Mouse (Mus musculus): ENCODE measurements around the gene Stat6. TPM values are rescaled to one million over a fixed set of nuclear protein-coding genes. Genes with fewer than 3 reads are reported as not detected.

Stat6 gene
- total RNA-seq, 2 experiments from 2014 or later = 46.0 to 71.6 TPM

DNA sequence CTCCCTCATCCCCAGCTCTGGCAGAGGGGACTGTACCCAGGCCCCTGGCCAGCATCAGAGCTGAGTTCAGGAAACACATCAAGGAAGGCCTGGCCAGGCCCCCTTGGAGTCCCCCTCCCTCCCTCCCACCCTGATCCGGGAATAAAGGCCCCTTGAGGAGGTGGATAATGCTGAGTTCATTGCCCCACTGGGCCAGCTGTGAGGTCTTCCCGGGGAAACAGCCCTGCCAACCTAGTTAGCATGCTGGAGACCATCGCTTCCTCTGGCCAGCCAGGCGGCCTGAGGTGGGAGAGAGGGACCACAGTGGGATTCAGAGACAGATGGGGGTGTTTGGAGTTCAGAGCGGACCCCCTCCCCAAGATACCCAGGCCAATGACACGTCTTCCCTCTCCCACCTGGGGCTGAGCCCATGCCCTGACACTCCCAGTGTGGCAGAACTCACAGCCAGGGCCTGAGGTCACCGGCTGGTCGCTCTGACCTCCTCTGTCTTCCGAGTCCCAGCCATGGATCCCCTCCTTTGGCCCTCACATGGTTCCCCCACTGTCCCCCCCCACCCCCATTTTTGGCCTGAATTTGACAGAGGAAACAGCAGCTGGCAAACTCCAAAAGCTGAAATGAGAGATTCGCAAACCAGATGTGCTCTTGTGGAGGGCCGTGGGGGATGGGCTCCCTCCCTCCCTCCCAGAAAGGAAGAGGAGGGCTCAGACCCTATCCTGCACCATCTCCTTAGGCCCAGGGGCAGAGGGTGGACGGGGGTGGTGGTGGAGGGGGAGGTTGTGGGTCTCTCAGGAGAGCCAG lies 28.4 kb upstream of the Stat6 start:
- ATAC-seq (replicated peaks; ENCODE audit: poor library complexity, severe bottlenecking) = no peak

GRCm38 (mm10) chr10:127615034-127615374 lies 27.8 kb upstream of the Stat6 start:
- no peak for ATAC-seq (replicated peaks; ENCODE audit: poor library complexity, severe bottlenecking)

DNA sequence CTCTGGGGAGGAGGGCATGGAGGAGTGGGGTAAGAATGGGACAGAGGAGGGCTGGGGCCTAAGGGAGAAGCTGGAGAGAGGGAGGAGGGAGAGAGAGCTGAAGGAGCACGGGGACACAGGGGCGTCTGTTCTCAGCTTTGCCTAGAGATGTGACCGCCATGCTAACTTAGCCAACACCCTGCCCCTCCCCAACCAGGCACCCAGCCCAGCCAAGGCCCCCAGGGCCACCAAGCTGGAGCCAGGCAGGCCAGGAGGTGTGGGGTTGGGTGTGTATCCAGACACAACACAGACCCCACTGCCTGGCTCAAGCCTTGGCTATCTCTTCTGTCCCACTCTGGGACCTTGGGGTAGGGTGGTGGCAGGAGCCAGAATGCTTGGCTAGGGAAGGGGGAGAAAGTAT lies 27.2 kb upstream of the Stat6 start:
- no peak for ATAC-seq (replicated peaks; ENCODE audit: poor library complexity, severe bottlenecking)

GRCm38 (mm10) chr10:127616261-127616679 lies 26.5 kb upstream of the Stat6 start:
- ATAC-seq (replicated peaks; ENCODE audit: poor library complexity, severe bottlenecking) = no peak

DNA sequence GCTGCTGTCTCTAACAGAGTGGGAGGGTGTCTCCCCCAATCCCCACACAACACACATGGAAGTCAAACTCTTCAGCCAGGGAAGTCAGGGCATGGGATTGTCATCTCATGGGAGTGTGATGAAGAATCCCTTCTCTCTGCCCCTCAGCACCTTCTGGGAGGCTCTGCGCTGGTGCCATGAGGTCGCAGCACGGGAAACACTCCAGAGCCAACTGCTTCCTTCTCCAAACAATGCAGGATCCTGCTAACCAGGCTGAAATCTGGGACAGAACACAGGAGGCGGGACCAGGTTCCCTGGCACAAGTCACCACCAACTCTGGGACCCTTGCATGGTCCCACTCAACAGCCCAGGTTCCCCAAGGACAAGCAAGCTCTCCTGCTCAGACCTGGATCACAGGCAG lies 25.5 kb upstream of the Stat6 start:
- no peak for ATAC-seq (replicated peaks; ENCODE audit: poor library complexity, severe bottlenecking)

GRCm38 (mm10) chr10:127618173-127618572 lies 24.6 kb upstream of the Stat6 start:
- no peak for ATAC-seq (replicated peaks; ENCODE audit: poor library complexity, severe bottlenecking)

- ATAC-seq (replicated peaks; ENCODE audit: poor library complexity, severe bottlenecking) = no peak
These were observed 23.6 kb upstream of the Stat6 start for GRCm38 (mm10) chr10:127619119-127619721.

- ATAC-seq (replicated peaks; ENCODE audit: poor library complexity, severe bottlenecking) = no peak
These were observed 22.8 kb upstream of the Stat6 start for GRCm38 (mm10) chr10:127619941-127620405.

DNA sequence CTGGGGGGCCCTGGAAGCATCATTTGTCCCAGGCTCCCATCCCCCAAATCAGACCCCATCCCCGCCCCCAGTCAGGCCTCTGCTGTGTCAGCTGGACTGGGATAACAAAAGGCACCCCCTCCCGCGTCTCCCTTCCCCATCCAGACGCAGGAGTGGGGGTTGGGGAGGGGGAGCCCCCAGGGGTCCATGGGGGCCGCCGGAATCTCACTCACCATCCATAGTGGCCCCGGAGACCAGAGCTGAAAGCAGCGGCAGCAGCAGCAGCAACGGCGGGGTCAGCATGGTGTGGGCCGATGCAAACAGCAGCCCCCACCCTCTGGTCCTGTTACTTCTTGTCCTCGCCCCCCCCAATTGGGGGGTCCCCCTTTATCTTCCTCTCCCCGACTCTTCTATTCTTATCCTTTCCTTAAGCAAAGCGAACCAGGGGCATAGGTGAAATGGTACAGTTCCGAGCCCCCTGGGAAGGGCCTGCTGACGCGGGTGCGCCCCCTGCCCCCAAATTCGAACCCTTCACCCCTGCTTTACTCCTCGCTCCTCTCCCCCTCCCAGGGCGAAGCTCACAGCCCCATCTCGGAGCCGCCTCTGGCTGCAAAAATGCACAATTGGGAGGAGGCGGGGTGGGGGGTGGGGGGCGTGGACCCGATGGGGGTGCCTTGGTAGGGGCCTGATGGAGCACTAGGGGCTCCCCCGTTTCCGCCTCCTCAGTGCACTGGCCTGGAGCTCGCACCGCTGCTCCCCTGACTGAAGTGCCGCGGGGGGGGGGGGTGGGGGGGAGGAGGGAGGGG lies 22.2 kb upstream of the Stat6 start, which contains the start of gene Lrp1:
Gene Lrp1 (minus strand): TSS at position 743 of the 785 bp plus-strand sequence.
- no peak for ATAC-seq (replicated peaks; ENCODE audit: poor library complexity, severe bottlenecking)

DNA sequence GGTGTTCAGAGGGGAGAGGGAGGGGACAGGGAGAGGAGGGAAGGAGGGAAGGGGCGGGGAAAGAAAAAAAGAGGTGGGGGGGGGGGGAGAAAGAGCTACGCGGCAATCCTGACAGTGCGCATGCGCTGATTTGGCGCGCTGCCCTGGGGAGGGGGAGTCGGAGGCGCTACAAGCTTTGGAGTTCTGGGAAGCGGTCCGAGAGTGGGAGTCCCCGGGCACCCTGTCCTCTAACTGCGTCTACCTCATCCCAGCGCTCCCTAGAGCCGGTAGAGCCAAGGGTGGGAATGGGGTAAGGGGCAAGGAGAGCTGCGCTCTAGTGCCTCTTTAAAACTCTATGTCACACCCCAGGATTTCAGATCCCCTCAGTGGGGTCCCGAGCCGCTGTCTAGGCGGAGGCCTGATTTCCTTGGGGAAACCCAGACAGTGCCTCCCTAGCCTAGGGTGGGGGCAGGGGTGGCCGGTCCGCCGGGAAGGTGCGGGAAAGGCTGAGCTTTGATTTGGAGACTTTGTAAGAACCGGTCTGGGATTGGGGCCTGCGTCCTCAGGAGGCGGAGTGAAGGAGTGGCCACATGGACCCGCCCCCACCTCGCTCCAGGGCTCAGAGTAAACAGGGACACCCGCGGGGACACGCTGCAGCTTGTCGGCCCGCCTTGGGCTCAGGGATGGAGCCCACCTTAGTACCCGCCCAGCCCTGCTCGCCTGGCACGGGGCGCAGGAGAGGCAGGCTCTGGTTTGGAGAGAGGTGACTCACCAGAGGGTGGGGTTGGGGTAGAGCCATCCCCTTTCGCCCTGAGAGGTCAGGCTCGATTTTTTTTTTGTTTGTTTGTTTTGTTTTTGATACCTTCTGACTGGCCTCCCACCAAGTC lies 21.4 kb upstream of the Stat6 start:
- peak; percentile 68 for ATAC-seq (replicated peaks; ENCODE audit: poor library complexity, severe bottlenecking)

- peak; percentile 62 for ATAC-seq (replicated peaks; ENCODE audit: poor library complexity, severe bottlenecking)
These were observed 20.8 kb upstream of the Stat6 start for GRCm38 (mm10) chr10:127622057-127622392.

- ATAC-seq (replicated peaks; ENCODE audit: poor library complexity, severe bottlenecking) = no peak
These were observed 20.1 kb upstream of the Stat6 start for GRCm38 (mm10) chr10:127622661-127623060.

DNA sequence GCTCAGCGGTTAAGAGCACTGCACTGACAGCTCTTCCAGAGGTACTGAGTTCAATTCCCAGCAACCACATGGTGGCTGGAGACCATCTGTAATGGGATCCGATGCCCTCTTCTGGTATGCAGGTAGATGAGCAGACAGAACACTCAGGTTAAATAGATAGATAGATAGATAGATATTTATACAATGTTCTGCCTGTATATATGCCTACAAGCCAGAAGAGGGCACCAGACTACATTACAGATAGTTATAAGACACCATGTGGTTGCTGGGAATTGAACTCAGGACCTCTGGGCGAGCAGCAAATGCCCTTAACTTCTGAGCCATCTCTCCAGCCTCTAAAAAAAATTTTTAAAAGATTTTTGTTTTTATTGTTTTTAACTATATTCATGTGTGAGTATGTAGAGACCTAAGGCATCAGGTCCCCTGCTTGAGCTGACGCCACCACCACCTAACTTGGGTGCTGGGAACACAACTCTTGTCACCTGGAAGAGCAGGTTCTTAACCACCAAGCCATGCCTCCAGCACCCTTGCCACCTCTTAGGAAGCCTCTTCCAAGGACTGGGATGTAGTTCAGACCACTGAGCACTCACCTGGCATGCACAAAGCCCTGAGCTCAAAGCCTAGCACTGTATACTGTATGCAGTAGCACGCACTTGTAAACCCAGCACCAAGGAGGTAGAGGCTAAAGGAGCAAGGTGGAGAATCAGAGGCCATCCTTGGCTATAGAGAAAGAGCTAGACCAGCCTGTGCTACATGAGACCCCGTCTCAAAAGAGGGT lies 19.2 kb upstream of the Stat6 start:
- ATAC-seq (replicated peaks; ENCODE audit: poor library complexity, severe bottlenecking) = no peak

DNA sequence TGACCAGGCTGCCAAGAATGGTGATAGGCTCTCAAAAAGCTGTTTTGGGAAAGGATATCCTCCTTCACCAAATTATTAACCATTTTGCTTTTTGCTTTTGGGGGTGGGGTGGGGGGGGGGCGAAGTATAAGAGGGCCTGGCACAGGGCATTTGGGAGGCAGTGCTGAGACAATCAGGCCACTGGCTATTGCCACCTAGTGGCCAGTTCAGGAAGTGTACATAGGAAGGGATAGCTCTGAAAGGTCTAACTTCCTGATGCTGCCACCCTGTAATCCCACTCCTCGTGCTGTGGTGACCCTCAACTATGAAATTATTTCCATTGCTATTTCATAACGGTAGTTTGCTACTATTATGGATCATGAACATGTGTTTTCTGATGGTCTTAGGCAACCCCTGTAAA lies 16.4 kb upstream of the Stat6 start:
- ATAC-seq (replicated peaks; ENCODE audit: poor library complexity, severe bottlenecking) = no peak; the same call in 1 of the 2 replicates

DNA sequence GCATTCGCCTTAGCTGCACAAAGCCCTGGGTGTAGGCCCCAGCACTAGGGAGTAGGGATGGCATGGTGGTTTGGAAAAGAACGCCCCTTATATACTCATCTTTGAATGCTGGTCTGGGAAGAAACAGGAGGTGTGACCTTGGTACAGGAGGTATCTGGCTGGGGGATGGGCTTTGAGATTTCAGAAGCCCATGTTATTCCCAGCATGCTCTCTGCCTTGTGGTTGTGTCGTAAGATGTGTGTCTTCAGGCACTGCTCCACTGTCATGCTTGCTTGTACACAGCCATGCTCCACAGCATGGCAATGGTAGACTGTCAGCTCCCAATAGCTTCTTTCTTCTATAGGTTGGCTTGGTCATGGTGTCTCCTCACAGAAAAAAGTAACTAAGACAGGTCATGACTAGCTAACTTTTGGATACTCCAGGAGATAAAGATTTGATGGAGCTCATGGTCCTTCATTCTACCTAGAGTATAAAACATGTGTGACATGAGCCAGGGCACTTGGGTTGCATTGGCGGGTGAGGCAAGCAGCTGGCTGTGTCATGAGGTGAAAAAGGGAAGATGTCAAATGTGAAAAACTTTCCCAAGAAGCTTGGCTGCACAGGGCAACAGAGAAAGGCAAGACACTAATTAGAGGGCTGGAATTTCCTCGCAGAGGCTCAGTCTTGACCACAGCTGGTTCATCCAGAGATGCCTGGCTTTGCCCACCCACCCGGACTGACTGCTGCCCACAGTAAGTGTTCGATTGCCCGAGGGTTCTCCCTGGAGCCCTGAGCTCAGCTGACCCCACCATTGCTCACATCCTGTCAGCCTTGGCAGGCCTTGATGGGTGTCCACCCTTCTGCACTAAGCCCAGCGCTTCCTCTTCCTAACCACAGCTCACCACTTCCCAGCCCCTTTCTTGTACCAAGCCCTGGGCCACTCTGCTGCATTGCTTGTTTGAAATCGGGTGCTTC lies 11.2 kb upstream of the Stat6 start:
- ATAC-seq (replicated peaks; ENCODE audit: poor library complexity, severe bottlenecking) = peak; percentile 86

GRCm38 (mm10) chr10:127632668-127633271 lies 10.0 kb upstream of the Stat6 start:
- ATAC-seq (replicated peaks; ENCODE audit: poor library complexity, severe bottlenecking) = no peak

DNA sequence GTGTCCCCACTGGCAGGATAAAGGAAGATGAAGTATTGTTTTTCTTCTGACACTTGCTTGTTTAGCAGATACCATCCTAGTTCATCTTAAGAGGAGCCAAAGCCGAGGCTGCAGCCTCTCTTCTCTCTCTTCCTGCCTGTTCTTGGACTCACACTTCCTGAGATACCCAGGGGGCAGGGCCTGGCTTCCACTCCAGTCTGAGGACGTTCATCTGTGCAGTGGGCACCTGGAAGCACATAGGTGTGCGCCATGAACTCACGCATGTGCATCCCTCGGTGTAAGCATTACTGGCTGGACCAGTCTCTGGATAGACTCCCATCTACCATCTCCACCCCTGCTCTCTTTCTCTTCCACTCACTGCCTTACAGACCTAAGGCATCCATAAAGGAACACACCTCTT lies 2.4 kb upstream of the Stat6 start:
- no peak for ATAC-seq (replicated peaks; ENCODE audit: poor library complexity, severe bottlenecking)

All from granulocyte monocyte progenitor cell, adult 5-6 weeks (primary cell).